Mouse (Mus musculus) left cerebral cortex, adult 2 months (tissue): ENCODE results near the gene Mtmr3. TPM values are rescaled to one million over a fixed set of nuclear protein-coding genes. Genes with fewer than 3 reads are reported as not detected.
"Not testable (repeated sequence)": the region's sequence is repeated elsewhere in the genome, so short reads cannot be mapped to it uniquely, and the experiment has no call there.

ENCODE experiments used
- DNase-seq, 2 experiments: peaks; one replicate each; pipeline ENCODE4 v3.0.0; 2021 to 2022; ENCODE audit warnings: low spot score in 2 of 2, mixed read lengths in 1 of 2; ENCODE audit errors: extremely low spot score in 1 of 2
- H3K27ac ChIP-seq: fragments of 200-600 bp; 2 replicates; pipeline ENCODE4 v1.8.1; 2022
- H3K4me3 ChIP-seq: fragments of 200-600 bp; 2 replicates; pipeline ENCODE4 v1.8.1; 2022
- CTCF ChIP-seq: fragments of 200-600 bp; IDR thresholded peaks from 2 replicates; pipeline ENCODE4 v1.8.1; 2022; ENCODE audit warnings: antibody characterized with exemption, mild to moderate bottlenecking, moderate library complexity
- intact Hi-C: fragments of 180-260 bp; cut with DNase I; formaldehyde crosslinking; loops from one replicate; pipeline ENCODE4 v1.15.1; 2025
- total RNA-seq, 2 experiments: library from RNA; stranded (reverse); gene quantifications; 2 replicates each; pipeline ENCODE4 v1.2.3; 2021

Mtmr3 gene
- total RNA-seq, 2 experiments from 2014 or later, result 67.3 to 72.7 TPM

GRCm38 (mm10) chr11:4545976-4546375 lies 48.7 kb downstream of the Mtmr3 start:
- no peak overlapping the region for H3K27ac ChIP-seq
- no peak overlapping the region for H3K4me3 ChIP-seq
- intact Hi-C loops, result no loop called here
- TF ChIP-seq CTCF, result no peak
- no peak for DNase-seq

DNA sequence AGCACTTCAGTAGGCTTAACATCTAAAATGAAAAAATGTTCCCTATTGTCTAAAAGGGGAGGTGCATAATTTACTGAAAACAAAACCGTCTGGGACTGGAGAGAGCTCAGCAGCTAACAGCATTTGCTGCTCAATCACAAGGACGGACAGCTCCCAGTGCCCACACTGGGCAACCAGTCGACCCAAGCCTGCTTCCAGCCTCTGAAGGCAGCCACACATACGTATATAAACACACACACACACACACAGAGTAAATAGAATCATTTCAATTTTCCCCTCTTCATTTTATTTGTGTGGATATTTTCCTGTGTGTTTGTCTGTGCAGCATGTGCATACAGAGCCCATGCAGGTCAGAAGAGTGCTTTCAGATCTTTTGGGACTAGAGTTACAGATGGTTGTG lies 49.3 kb downstream of the Mtmr3 start:
- no peak for TF ChIP-seq CTCF
- Histone ChIP-seq H3K27ac (no peak overlapping the region), H3K4me3 (no peak overlapping the region)
- no peak for DNase-seq
- intact Hi-C loops, result no loop called here

DNA sequence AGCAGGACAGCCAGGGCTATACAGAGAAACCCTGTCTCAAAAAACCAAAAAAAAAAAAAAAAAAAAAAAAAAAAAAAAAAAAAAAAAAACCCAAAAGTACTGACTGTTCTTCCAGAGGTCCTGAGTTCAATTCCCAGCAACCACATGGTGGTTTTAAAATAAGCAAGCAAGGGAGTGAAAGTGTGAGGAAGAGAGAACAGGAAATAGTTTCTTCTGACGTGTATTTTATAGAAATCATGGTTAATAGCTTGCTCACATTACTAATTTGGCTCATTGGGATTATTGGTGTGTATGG lies 50.1 kb downstream of the Mtmr3 start:
- intact Hi-C loops, H3K4me3 ChIP-seq, DNase-seq, H3K27ac ChIP-seq: not testable (repeated sequence)

DNA sequence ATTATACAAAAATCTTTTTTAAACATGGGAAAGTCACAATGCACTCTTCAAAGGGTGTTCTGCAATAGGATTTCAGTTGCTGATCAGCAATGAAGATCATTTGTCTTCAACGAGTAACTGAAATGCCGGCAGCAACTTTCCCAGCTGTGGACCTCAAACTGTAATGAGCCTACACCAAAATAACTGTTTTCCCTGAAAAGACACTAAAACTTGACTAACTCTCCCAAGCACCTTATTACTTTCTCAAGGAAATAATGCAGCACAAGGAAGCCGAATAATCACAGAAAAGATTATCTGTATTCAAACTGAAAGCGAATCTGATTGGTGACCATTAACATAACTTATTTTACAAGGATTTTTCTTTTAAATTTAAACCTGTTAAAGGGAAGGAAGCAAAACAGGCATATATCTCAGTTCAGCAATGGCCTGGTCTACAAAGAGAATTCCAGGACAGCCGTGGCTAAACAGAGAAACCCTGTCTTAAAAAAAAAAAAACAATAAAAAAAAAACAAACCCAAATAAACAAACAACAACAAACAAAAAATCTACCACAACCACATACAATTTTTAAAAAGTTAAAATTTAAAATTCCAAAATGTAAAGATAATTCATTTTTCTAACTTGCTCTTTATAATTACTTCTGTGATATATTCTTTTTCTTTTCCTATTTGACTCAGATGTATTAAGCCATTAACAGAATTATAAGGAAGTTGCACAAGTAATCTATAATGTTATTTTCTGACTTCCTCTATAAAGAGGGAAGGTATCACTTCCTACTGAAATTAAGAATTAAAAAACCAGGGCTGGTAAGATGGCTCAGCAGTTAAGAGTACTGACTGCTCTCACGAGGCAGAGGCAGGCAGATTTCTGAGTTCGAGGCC lies 50.7 kb downstream of the Mtmr3 start:
- Histone ChIP-seq H3K27ac (no peak overlapping the region), H3K4me3 (no peak overlapping the region)
- intact Hi-C loops, result no loop called here
- no peak for TF ChIP-seq CTCF
- no peak for DNase-seq

DNA sequence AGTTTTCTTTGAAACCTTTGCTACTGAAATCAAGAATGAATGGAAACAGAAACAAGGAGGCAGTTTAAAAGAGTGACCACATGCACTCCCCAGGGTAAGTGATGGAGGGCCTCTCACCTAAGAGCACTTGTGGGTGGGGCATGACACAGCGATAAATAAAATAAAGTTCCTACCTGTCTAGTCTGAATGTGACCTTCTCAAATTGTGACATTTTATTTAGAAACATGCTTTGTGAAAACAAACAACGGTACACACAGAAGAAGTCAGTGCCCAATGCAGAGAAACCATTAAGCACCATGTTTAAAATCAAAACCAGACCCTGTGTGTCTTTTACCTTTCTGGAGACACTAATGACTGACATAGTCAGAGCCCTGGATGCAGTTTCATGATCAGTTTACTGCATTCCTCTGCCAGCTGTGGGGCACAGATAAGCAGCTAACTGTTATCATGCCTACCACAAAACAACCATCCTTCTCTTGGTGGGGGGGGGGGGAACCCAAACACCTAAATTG lies 51.6 kb downstream of the Mtmr3 start:
- TF ChIP-seq CTCF, result no peak
- H3K4me3 ChIP-seq, result no peak overlapping the region
- no peak for DNase-seq
- intact Hi-C loops, result no loop called here
- H3K27ac ChIP-seq, result no peak overlapping the region

- intact Hi-C loops, result no loop called here
- no peak overlapping the region for H3K4me3 ChIP-seq
- no peak for DNase-seq
- no peak for TF ChIP-seq CTCF
- no peak overlapping the region for H3K27ac ChIP-seq
Observed at GRCm38 (mm10) chr11:4536645-4537044, 58.0 kb downstream of the Mtmr3 start.

GRCm38 (mm10) chr11:4527132-4527531 lies 67.5 kb downstream of the Mtmr3 start:
- H3K27ac ChIP-seq, result no peak overlapping the region
- H3K4me3 ChIP-seq, result no peak overlapping the region
- TF ChIP-seq CTCF, result no peak
- DNase-seq, result no peak
- intact Hi-C loops, result no loop called here

- no peak for DNase-seq
- no peak overlapping the region for H3K27ac ChIP-seq
- intact Hi-C loops, result no loop called here
- no peak for TF ChIP-seq CTCF
- H3K4me3 ChIP-seq, result no peak overlapping the region
Observed at GRCm38 (mm10) chr11:4522142-4522664, 72.5 kb downstream of the Mtmr3 start.

DNA sequence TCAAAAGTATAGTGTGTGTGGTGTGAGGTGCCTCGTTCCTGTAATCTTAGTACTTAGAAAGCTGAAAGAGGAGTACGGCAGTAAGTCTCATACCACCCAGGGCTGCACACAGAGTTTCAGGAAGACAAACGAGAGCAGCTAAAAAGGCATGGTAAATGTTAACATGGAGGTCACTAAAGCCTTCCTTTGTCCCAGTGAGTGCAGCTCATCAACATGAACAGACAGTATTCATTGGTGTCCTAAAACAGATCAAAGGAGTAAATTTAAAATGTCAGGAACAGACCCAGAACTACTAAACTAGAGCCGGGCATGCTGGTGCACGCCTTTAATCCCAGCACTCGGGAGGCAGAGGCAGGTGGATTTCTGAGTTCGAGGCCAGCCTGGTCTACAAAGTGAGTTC lies 75.7 kb downstream of the Mtmr3 start:
- intact Hi-C loops, result no loop called here
- Histone ChIP-seq H3K4me3 (no peak overlapping the region), H3K27ac (no peak overlapping the region)
- TF ChIP-seq CTCF, result no peak
- no peak for DNase-seq

DNA sequence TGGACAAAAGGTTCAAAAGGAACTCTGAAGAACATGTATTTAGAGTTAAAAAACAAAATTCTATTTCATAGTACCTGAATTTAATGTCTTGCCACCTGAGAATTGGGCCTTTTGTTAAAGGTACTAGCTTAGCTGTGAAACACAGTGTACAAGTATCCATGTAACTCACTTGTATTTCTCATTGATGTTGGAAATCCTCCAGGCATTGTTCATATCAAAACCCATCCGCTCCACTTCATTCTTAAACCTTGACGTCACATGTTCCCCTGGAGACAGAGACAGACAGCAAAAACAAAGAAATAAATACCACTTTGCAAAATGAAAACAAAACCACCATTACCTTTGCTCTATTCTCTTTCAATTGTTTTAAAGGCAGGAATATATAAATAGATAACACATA lies 87.2 kb downstream of the Mtmr3 start:
- intact Hi-C loops, result no loop called here
- no peak for DNase-seq
- Histone ChIP-seq H3K27ac (no peak overlapping the region), H3K4me3 (no peak overlapping the region)
- TF ChIP-seq CTCF, result no peak

GRCm38 (mm10) chr11:4506486-4506885 lies 88.2 kb downstream of the Mtmr3 start:
- Histone ChIP-seq H3K4me3 (no peak overlapping the region), H3K27ac (no peak overlapping the region)
- DNase-seq, result no peak
- no peak for TF ChIP-seq CTCF
- intact Hi-C loops, result no loop called here

GRCm38 (mm10) chr11:4502206-4502605 lies 92.5 kb downstream of the Mtmr3 start:
- Histone ChIP-seq H3K27ac (no peak overlapping the region), H3K4me3 (no peak overlapping the region)
- intact Hi-C loops, result loop anchor here (5.0 kb wide), 1 partner anchor 150 kb away; no protein-coding TSS in a partner anchor
- DNase-seq, result no peak
- TF ChIP-seq CTCF, result no peak

DNA sequence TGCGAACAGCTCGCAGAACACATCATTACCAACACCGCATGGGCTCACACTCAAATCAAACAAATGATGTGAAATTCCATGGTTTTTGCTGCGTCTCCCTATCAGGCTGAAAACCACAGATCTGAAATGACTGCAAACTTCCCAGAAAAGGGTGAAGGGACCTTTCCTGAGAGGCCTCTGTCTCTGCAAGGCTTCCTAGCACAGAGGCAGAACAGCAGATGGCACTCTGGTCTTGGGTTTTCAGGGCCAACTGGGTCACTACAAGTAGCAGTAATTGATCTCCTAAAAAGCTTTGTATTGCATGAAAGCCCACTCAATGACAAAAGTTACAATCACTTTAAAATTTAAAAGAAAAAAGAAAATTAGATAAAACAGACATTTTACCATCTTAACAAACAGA lies 93.8 kb downstream of the Mtmr3 start:
- Histone ChIP-seq H3K4me3 (no peak overlapping the region), H3K27ac (no peak overlapping the region)
- DNase-seq, result no peak
- TF ChIP-seq CTCF, result peak; percentile 26
- intact Hi-C loops, result loop anchor here (5.0 kb wide), 1 partner anchor 151 kb away; no protein-coding TSS in a partner anchor
